Mouse (Mus musculus): ENCODE results near the gene Scgb1b30.
"Not testable (repeated sequence)": the region's sequence is repeated elsewhere in the genome, so short reads cannot be mapped to it uniquely, and the experiment has no call there.

Gene Scgb1b30

GRCm38 (mm10) chr7:34094911-34095481 is at the start of gene Scgb1b30:
TSS of gene Scgb1b30 (plus strand) at chr7:34095431.
- no peak for DNase-seq (ENCODE audit: low spot score)

- DNase-seq (ENCODE audit: low spot score) = not testable (repeated sequence)
Measured at GRCm38 (mm10) chr7:34068132-34068531, 27.1 kb upstream of the Scgb1b30 start.

- no peak for DNase-seq (ENCODE audit: low spot score)
Measured at GRCm38 (mm10) chr7:34100002-34100401, 4.8 kb downstream of the Scgb1b30 start.

GRCm38 (mm10) chr7:34101276-34101675 is 6.0 kb downstream of the Scgb1b30 start:
- DNase-seq (ENCODE audit: low spot score) = no peak

GRCm38 (mm10) chr7:34109190-34109589 is 14.0 kb downstream of the Scgb1b30 start:
- DNase-seq (ENCODE audit: low spot score) = no peak

GRCm38 (mm10) chr7:34116601-34117000 is 21.4 kb downstream of the Scgb1b30 start:
- DNase-seq (ENCODE audit: low spot score) = no peak

- not testable (repeated sequence) for DNase-seq (ENCODE audit: low spot score)
Measured at GRCm38 (mm10) chr7:34120636-34121035, 25.4 kb downstream of the Scgb1b30 start.

- DNase-seq (ENCODE audit: low spot score) = no peak
Measured at GRCm38 (mm10) chr7:34122987-34123720, 27.9 kb downstream of the Scgb1b30 start.

GRCm38 (mm10) chr7:34125346-34125745 is 30.1 kb downstream of the Scgb1b30 start:
- DNase-seq (ENCODE audit: low spot score) = no peak

- no peak for DNase-seq (ENCODE audit: low spot score)
Measured at GRCm38 (mm10) chr7:34126291-34126690, 31.1 kb downstream of the Scgb1b30 start.

- no peak for DNase-seq (ENCODE audit: low spot score)
Measured at GRCm38 (mm10) chr7:34131118-34131517, 35.9 kb downstream of the Scgb1b30 start.

GRCm38 (mm10) chr7:34131959-34132354 is 36.7 kb downstream of the Scgb1b30 start:
- DNase-seq (ENCODE audit: low spot score) = no peak

- DNase-seq (ENCODE audit: low spot score) = peak; percentile 13
Measured at GRCm38 (mm10) chr7:34132355-34133079, 37.3 kb downstream of the Scgb1b30 start.

- DNase-seq (ENCODE audit: low spot score) = peak; percentile 67
Measured at GRCm38 (mm10) chr7:34133117-34133762, 38.0 kb downstream of the Scgb1b30 start, which contains the start of gene Wtip. TSS of gene Wtip (minus strand) at chr7:34133268.

GRCm38 (mm10) chr7:34134336-34134735 is 39.1 kb downstream of the Scgb1b30 start:
- DNase-seq (ENCODE audit: low spot score) = no peak

GRCm38 (mm10) chr7:34139493-34139892 is 44.3 kb downstream of the Scgb1b30 start:
- DNase-seq (ENCODE audit: low spot score) = no peak

GRCm38 (mm10) chr7:34141123-34141522 is 45.9 kb downstream of the Scgb1b30 start:
- DNase-seq (ENCODE audit: low spot score) = no peak

- DNase-seq (ENCODE audit: low spot score) = no peak
Measured at GRCm38 (mm10) chr7:34147193-34147592, 52.0 kb downstream of the Scgb1b30 start.

All from ovary, postnatal 14 days (tissue).